Mouse (Mus musculus): Measurements from ENCODE around the gene Fbxw7. TPM values are rescaled to one million over a fixed set of nuclear protein-coding genes. Genes with fewer than 3 reads are reported as not detected.

The Fbxw7 gene
- polyA plus RNA-seq (2012; fragmentation: generic; extraction: Trizol) = 2.7 TPM
- long read RNA-seq, experiment 1, partial matches to known transcripts = 4 of 9 reads
- long read RNA-seq, experiment 1, other reads (novel, unspliced or antisense) = 5 of 9 reads
- long read RNA-seq, experiment 2, full-length matches to known transcripts = 3 of 5 reads
- long read RNA-seq, experiment 2, partial matches to known transcripts = 1 of 5 reads
- long read RNA-seq, experiment 2, other reads (novel, unspliced or antisense) = 1 of 5 reads

DNA sequence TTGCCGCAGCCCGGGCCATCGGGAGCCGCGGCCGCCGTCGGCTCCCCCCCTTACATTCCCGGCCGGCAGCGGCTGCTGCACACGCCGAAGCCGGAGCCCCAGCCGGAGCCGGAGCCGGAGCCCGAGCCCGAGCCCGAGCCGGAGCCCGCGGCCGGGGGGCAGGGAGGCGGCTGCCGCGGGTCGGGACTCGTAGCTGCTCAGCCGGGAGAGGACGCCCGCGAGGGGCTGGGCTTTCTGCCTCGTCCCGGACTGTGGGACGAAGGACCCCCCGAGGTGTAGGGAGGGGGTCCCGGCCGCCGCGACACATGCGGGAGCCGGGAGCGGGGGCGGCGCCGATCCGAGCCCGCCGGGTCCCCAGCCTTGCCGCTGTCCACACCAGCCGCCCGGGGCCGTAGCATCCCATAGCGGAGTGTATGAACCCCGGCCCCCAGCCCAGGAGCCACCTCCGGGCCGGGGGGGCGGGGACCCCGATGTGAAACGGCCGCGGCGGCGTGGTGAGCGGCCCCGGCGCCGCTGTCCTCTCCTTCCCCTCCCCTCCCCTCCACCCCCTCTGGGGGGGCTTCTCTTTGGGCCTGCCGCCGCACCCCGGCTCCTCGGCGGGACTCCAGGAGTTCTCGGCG, at the start of gene Fbxw7:
Fbxw7 (plus strand) TSS at position 507 of the 620 bp plus-strand sequence.
- Histone ChIP-seq H3K4me3 (ENCODE audit: insufficient read depth, poor library complexity, severe bottlenecking) (peak within 1 kb of the TSS; percentile 92), H3ac (ENCODE audit: control insufficient read depth, insufficient read length, low read depth) (peak within 1 kb of the TSS; percentile 89), H3K79me3 (ENCODE audit: low read depth) (peaks cover 24% of the 10 kb centered on the region), H3K79me2 (ENCODE audit: control insufficient read depth, insufficient read depth) (peaks cover 70% of the 10 kb centered on the region), H3K27me3 (ENCODE audit: control insufficient read depth, insufficient read depth, insufficient read length) (no peaks in the 10 kb centered on the region), H3K36me3 (ENCODE audit: control insufficient read depth, insufficient read depth) (no peaks in the 10 kb centered on the region)
- TF ChIP-seq MYOD1 (IDR thresholded peaks at IDR 0.05; ENCODE audit: control insufficient read depth, insufficient read length, low read depth) (no peak), CEBPB (IDR thresholded peaks at IDR 0.05; ENCODE audit: low read depth) (no peak)

DNA sequence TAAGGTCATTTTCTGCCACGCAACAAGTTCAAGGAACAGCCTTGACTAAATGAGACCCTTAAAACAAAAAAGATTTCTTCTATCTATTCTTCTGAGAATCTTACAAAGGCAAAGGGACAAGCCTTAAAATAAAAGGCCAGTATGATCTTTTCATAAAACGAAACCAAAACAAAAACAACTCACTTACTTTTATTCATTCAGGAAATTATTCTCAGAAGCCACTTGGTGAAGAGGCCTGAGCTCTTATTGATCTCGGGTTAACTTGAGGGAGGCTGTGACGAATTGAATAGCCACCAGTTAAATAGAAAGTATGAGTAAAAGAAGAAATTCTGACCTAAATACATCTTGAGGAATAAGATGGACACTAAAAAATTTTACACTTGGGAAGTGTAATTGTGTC, 46.1 kb upstream of the Fbxw7 start:
- Histone ChIP-seq H3K27me3 (ENCODE audit: control insufficient read depth, insufficient read depth, insufficient read length) (no peaks in the 10 kb centered on the region), H3K4me3 (ENCODE audit: insufficient read depth, poor library complexity, severe bottlenecking) (no peak overlapping the region), H3K79me3 (ENCODE audit: low read depth) (no peaks in the 10 kb centered on the region), H3ac (ENCODE audit: control insufficient read depth, insufficient read length, low read depth) (no peak overlapping the region), H3K79me2 (ENCODE audit: control insufficient read depth, insufficient read depth) (no peaks in the 10 kb centered on the region), H3K36me3 (ENCODE audit: control insufficient read depth, insufficient read depth) (no peaks in the 10 kb centered on the region)
- TF ChIP-seq CTCF (IDR thresholded peaks at IDR 0.05; ENCODE audit: control insufficient read depth, insufficient read depth, insufficient read length) (no peak), MYOG (IDR thresholded peaks at IDR 0.05; ENCODE audit: control insufficient read depth, extremely low read depth, insufficient read length) (no peak), MAX (IDR thresholded peaks at IDR 0.05) (no peak)

DNA sequence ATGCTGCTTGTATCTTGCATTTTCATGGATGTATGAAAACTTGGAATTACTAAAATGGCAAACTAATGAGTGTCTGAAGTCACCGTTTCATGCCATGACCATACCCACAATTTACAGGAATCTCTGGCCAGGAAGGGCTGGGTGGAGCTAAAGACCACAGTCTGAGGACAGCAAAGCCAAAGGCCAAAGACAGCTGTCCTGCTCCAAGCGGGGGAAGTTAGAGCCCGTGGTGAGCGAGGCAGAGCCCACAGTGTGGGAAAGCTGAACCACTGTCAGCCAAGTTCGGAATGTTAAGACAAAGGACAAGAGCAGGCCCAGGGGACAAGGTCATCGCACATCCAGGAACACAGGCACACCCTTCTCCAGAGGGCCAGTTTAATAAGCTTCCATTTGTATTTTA, 45.7 kb upstream of the Fbxw7 start:
- Histone ChIP-seq H3K4me3 (ENCODE audit: insufficient read depth, poor library complexity, severe bottlenecking) (no peak overlapping the region), H3K36me3 (ENCODE audit: control insufficient read depth, insufficient read depth) (no peaks in the 10 kb centered on the region), H3K27me3 (ENCODE audit: control insufficient read depth, insufficient read depth, insufficient read length) (no peaks in the 10 kb centered on the region), H3ac (ENCODE audit: control insufficient read depth, insufficient read length, low read depth) (no peak overlapping the region), H3K79me2 (ENCODE audit: control insufficient read depth, insufficient read depth) (no peaks in the 10 kb centered on the region), H3K79me3 (ENCODE audit: low read depth) (no peaks in the 10 kb centered on the region)
- TF ChIP-seq CTCF (IDR thresholded peaks at IDR 0.05; ENCODE audit: control insufficient read depth, insufficient read depth, insufficient read length) (no peak), MYOD1 (IDR thresholded peaks at IDR 0.05; ENCODE audit: control insufficient read depth, insufficient read length, low read depth) (peak; percentile 4)

DNA sequence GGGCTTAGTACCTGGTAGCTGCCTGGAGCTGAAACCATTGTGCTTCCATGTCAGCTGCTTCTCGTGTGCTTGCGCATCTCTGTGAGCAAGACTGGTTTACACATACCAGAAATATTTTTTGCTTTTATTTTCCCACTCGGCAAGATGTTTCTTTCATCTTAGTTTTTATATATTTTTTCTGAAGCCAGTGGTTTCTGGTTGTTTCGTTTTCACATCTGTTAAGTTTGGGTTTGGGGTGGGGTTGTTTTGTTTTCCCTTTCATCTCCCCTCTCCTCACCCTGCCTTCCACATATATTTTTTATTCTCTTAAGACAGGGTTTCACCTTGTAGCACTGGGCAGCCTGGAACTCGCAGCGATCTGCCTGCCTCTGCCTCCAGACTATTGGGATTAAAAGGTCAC, 44.5 kb upstream of the Fbxw7 start:
- Histone ChIP-seq H3K79me3 (ENCODE audit: low read depth) (no peaks in the 10 kb centered on the region), H3K4me3 (ENCODE audit: insufficient read depth, poor library complexity, severe bottlenecking) (no peak overlapping the region), H3ac (ENCODE audit: control insufficient read depth, insufficient read length, low read depth) (no peak overlapping the region), H3K36me3 (ENCODE audit: control insufficient read depth, insufficient read depth) (no peaks in the 10 kb centered on the region), H3K79me2 (ENCODE audit: control insufficient read depth, insufficient read depth) (no peaks in the 10 kb centered on the region), H3K27me3 (ENCODE audit: control insufficient read depth, insufficient read depth, insufficient read length) (no peaks in the 10 kb centered on the region)
- TF ChIP-seq MAX (IDR thresholded peaks at IDR 0.05) (no peak), CTCF (IDR thresholded peaks at IDR 0.05; ENCODE audit: control insufficient read depth, insufficient read depth, insufficient read length) (no peak), MYOD1 (IDR thresholded peaks at IDR 0.05; ENCODE audit: control insufficient read depth, insufficient read length, low read depth) (no peak), USF1 (IDR thresholded peaks at IDR 0.05; ENCODE audit: low read depth) (no peak), FOSL1 (IDR thresholded peaks at IDR 0.05; ENCODE audit: insufficient read depth, low read length, poor library complexity, severe bottlenecking) (no peak), CEBPB (IDR thresholded peaks at IDR 0.05; ENCODE audit: low read depth) (no peak), MYOG (IDR thresholded peaks at IDR 0.05; ENCODE audit: control insufficient read depth, extremely low read depth, insufficient read length) (no peak)

DNA sequence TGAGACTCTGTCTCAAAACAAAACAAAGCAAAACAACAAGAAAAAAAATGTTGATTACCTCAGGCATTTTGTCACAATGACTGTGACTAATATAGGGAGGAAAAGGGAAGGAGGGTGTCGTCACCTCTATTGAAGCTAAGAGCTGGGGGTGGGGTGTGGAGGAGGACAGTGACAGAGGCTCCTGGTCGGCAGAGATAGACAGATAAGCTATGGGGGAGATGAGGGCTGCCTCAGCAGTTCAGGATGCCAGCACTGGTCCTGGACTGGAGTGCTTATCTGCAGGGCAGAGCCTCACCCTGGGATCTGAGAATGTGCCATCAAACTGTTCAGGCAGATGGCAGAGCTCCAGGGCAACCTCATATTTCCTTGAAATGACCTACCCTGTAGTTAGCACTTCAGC, 43.1 kb upstream of the Fbxw7 start:
- no peak for TF ChIP-seq MAX (IDR thresholded peaks at IDR 0.05)
- no peak for TF ChIP-seq USF1 (IDR thresholded peaks at IDR 0.05; ENCODE audit: low read depth)
- TF ChIP-seq CTCF (IDR thresholded peaks at IDR 0.05; ENCODE audit: control insufficient read depth, insufficient read depth, insufficient read length) = no peak
- TF ChIP-seq MYOG (IDR thresholded peaks at IDR 0.05; ENCODE audit: control insufficient read depth, extremely low read depth, insufficient read length) = no peak
- TF ChIP-seq FOSL1 (IDR thresholded peaks at IDR 0.05; ENCODE audit: insufficient read depth, low read length, poor library complexity, severe bottlenecking) = no peak
- no peak for TF ChIP-seq CEBPB (IDR thresholded peaks at IDR 0.05; ENCODE audit: low read depth)
- TF ChIP-seq MYOD1 (IDR thresholded peaks at IDR 0.05; ENCODE audit: control insufficient read depth, insufficient read length, low read depth) = no peak
- no peak overlapping the region for H3ac ChIP-seq (ENCODE audit: control insufficient read depth, insufficient read length, low read depth)
- H3K27me3 ChIP-seq (ENCODE audit: control insufficient read depth, insufficient read depth, insufficient read length) = no peaks in the 10 kb centered on the region
- no peaks in the 10 kb centered on the region for H3K36me3 ChIP-seq (ENCODE audit: control insufficient read depth, insufficient read depth)
- H3K79me2 ChIP-seq (ENCODE audit: control insufficient read depth, insufficient read depth) = no peaks in the 10 kb centered on the region
- H3K4me3 ChIP-seq (ENCODE audit: insufficient read depth, poor library complexity, severe bottlenecking) = no peak overlapping the region
- H3K79me3 ChIP-seq (ENCODE audit: low read depth) = no peaks in the 10 kb centered on the region

DNA sequence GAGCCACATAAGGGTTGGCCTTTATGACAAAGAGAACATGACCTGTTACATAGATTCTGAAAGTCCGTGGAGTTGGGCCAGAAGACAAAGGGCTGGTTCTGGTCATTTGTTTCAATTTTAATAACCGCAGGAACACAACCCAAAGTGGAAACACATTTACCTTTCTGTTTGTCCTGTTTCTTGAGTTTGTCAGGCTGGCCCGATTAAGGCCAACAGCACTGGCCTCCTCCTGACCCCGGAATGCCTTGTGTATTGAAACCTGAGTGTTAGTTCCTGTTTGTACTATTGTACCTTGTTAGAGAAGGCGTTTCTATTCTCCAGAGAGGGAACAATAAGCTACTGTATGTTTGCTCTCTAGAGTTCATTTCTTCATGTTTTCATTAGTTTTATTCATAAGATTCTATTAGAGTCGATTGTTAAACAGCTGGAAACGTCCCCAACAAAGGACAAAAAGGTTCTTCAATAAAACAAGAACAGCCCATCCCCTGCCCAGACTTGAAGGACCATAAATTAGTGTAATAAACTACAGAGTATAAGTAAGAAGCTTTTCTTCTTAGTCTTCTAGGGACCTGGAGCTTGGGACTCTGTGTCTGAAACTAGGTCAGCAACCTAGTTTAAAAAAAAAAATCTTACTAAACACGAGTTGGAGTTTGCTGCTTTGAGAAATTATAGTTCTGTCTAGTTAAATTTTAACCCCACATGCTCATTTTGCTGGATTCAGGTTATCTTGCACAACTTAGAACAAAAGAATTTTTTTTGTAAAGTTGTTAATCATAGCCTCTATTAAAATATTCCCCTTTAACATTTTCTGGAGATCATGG, 40.6 kb upstream of the Fbxw7 start:
- Histone ChIP-seq H3K27me3 (ENCODE audit: control insufficient read depth, insufficient read depth, insufficient read length) (peaks cover 4% of the 10 kb centered on the region), H3K79me3 (ENCODE audit: low read depth) (no peaks in the 10 kb centered on the region), H3K4me3 (ENCODE audit: insufficient read depth, poor library complexity, severe bottlenecking) (no peak overlapping the region), H3K36me3 (ENCODE audit: control insufficient read depth, insufficient read depth) (no peaks in the 10 kb centered on the region), H3ac (ENCODE audit: control insufficient read depth, insufficient read length, low read depth) (no peak overlapping the region), H3K79me2 (ENCODE audit: control insufficient read depth, insufficient read depth) (no peaks in the 10 kb centered on the region)
- no peak for TF ChIP-seq MYOG (IDR thresholded peaks at IDR 0.05; ENCODE audit: control insufficient read depth, extremely low read depth, insufficient read length)
- TF ChIP-seq CEBPB (IDR thresholded peaks at IDR 0.05; ENCODE audit: low read depth) = no peak
- TF ChIP-seq FOSL1 (IDR thresholded peaks at IDR 0.05; ENCODE audit: insufficient read depth, low read length, poor library complexity, severe bottlenecking) = no peak
- no peak for TF ChIP-seq MYOD1 (IDR thresholded peaks at IDR 0.05; ENCODE audit: control insufficient read depth, insufficient read length, low read depth)
- TF ChIP-seq USF1 (IDR thresholded peaks at IDR 0.05; ENCODE audit: low read depth) = no peak
- TF ChIP-seq MAX (IDR thresholded peaks at IDR 0.05) = no peak
- TF ChIP-seq CTCF (IDR thresholded peaks at IDR 0.05; ENCODE audit: control insufficient read depth, insufficient read depth, insufficient read length) = no peak
